Mouse (Mus musculus): ENCODE measurements around the gene Rpl9-ps6. TPM values are rescaled to one million over a fixed set of nuclear protein-coding genes. Genes with fewer than 3 reads are reported as not detected.

The Rpl9-ps6 gene
- 122 and 136 TPM in 2 replicates for polyA plus RNA-seq (2015; fragmentation: Nextera tagmentation; extraction: Ambion mirVana)

DNA sequence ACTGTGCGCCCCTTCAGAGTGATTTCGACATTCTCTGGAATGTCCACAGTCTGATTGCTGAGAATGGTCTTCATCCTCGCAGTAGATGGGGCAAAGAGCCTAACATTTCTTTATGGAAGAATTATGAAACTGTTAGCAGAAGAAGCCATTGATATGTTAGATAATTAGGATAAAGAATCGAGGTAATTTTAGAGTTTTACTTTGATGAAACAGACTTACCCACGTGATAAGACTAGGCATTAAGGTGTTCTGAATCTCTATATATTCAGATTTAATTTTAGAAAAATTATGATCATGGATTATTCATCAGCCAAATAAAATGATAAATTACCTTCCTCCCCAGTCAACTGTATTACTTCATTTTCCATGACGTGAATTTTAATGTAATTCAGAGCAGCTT, at the start of gene Rpl9-ps6:
Gene Rpl9-ps6, minus strand, starts transcription at position 101 of the 400 bp plus-strand sequence.
- no peak within 1 kb of the TSS for H3K27ac ChIP-seq
- no peaks in the 10 kb centered on the region for H3K27me3 ChIP-seq
- H3K4me2 ChIP-seq (replicated peaks) = no peak within 1 kb of the TSS
- no peaks in the 10 kb centered on the region for H3K9me3 ChIP-seq
- WGBS = 86% methylated on average over 6 of the region's 6 CpGs
- ATAC-seq (ENCODE audit: low FRiP score, low read depth) = no peak
- no peaks in the 10 kb centered on the region for H3K36me3 ChIP-seq
- H3K9ac ChIP-seq = no peak within 1 kb of the TSS
- H3K4me1 ChIP-seq = no peaks in the 10 kb centered on the region
- no peak within 1 kb of the TSS for H3K4me3 ChIP-seq

GRCm38 (mm10) chr19:32512518-32512917, 46.1 kb upstream of the Rpl9-ps6 start:
- 0 out of 2 replicates have a peak, but pooled peaks cover 4% of the 10 kb centered on the region for H3K9me3 ChIP-seq
- no peak overlapping the region for H3K9ac ChIP-seq
- peaks cover 74% of the 10 kb centered on the region for H3K36me3 ChIP-seq
- no peak overlapping the region for H3K27ac ChIP-seq
- no peaks in the 10 kb centered on the region for H3K27me3 ChIP-seq
- H3K4me2 ChIP-seq (replicated peaks) = no peak overlapping the region
- H3K4me3 ChIP-seq = no peak overlapping the region
- 44% methylated on average over 1 of the region's 1 CpGs for WGBS
- no peak for ATAC-seq (ENCODE audit: low FRiP score, low read depth)
- H3K4me1 ChIP-seq = no peaks in the 10 kb centered on the region; the same call in 1 of the 2 replicates

DNA sequence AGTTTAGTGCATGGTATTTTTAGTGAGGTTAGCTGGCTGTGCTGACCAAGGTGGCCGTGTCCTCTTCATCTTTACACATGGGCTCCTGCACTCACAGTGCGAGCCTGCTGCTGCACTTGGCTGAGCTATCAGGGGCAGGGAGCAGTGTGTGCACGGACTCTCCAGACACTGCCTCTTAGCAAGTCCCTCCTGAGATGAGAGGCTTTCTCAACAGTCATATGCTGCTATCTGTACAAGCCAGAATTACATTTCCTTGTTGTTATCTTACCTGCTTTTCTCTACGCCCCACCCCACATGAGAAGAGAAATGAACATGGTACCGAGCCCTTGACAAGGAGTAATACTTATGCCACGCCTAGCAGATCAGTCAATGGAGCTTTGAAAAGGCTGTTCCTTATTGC, 44.6 kb upstream of the Rpl9-ps6 start:
- Histone ChIP-seq H3K9ac (no peak overlapping the region), H3K4me3 (no peak overlapping the region), H3K27ac (no peak overlapping the region), H3K27me3 (no peaks in the 10 kb centered on the region), H3K4me2 (replicated peaks) (no peak overlapping the region), H3K4me1 (peaks cover 4% of the 10 kb centered on the region; the same call in 1 of the 2 replicates), H3K9me3 (0 out of 2 replicates have a peak, but pooled peaks cover 4% of the 10 kb centered on the region), H3K36me3 (peaks cover 68% of the 10 kb centered on the region)
- WGBS = 92% methylated on average over 6 of the region's 6 CpGs
- ATAC-seq (ENCODE audit: low FRiP score, low read depth) = no peak

- H3K27me3 ChIP-seq = no peaks in the 10 kb centered on the region
- H3K36me3 ChIP-seq = peaks cover 69% of the 10 kb centered on the region
- WGBS = 51% methylated on average over 3 of the region's 3 CpGs
- no peak overlapping the region for H3K9ac ChIP-seq
- no peak overlapping the region for H3K4me2 ChIP-seq (replicated peaks)
- no peak overlapping the region for H3K27ac ChIP-seq
- 0 out of 2 replicates have a peak, but pooled peaks cover 4% of the 10 kb centered on the region for H3K9me3 ChIP-seq
- no peak for ATAC-seq (ENCODE audit: low FRiP score, low read depth)
- H3K4me1 ChIP-seq = peaks cover 4% of the 10 kb centered on the region; the same call in 1 of the 2 replicates
- H3K4me3 ChIP-seq = no peak overlapping the region
These were observed 43.9 kb upstream of the Rpl9-ps6 start for GRCm38 (mm10) chr19:32510267-32510666.

DNA sequence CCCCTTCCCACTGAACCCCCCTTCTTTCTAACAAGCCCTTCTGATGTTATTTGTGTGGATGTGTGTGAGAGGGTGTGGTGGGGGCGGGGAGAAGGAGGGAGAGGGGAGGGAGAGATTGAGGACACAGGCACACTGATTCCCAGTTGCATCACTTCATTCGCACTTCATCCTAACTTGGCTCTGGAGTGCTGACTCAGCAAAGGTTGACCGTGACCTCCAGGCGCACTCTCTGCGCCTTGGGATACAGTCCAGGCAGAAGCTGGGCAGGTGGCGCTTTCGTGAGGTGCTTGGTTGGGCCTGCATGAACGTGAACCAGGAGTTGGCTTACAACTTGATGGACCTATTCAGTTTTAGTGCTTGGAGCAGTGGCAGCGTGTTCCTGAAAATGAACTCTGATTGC, 41.1 kb upstream of the Rpl9-ps6 start:
- H3K4me3 ChIP-seq = no peak overlapping the region
- H3K4me1 ChIP-seq = peaks cover 4% of the 10 kb centered on the region; the same call in 1 of the 2 replicates
- H3K9ac ChIP-seq = no peak overlapping the region
- 89% methylated on average over 9 of the region's 9 CpGs for WGBS
- H3K4me2 ChIP-seq (replicated peaks) = no peak overlapping the region
- H3K9me3 ChIP-seq = 0 out of 2 replicates have a peak, but pooled peaks cover 4% of the 10 kb centered on the region
- no peak for ATAC-seq (ENCODE audit: low FRiP score, low read depth)
- H3K27me3 ChIP-seq = no peaks in the 10 kb centered on the region
- H3K27ac ChIP-seq = no peak overlapping the region
- peaks cover 53% of the 10 kb centered on the region for H3K36me3 ChIP-seq

- Histone ChIP-seq H3K4me1 (peaks cover 4% of the 10 kb centered on the region; the same call in 1 of the 2 replicates), H3K4me3 (no peak overlapping the region), H3K9ac (no peak overlapping the region), H3K36me3 (peaks cover 51% of the 10 kb centered on the region), H3K4me2 (replicated peaks) (no peak overlapping the region), H3K27me3 (no peaks in the 10 kb centered on the region), H3K27ac (no peak overlapping the region), H3K9me3 (0 out of 2 replicates have a peak, but pooled peaks cover 3% of the 10 kb centered on the region)
- WGBS = 85% methylated on average over 6 of the region's 6 CpGs
- 0 out of 2 replicates have a peak, but pooled peaks have one; percentile 24 for ATAC-seq (ENCODE audit: low FRiP score, low read depth)
These were observed 40.7 kb upstream of the Rpl9-ps6 start for GRCm38 (mm10) chr19:32507100-32507499.

GRCm38 (mm10) chr19:32506514-32506913, 40.1 kb upstream of the Rpl9-ps6 start:
- Histone ChIP-seq H3K9ac (no peak overlapping the region), H3K36me3 (peaks cover 48% of the 10 kb centered on the region), H3K27me3 (no peaks in the 10 kb centered on the region), H3K27ac (no peak overlapping the region), H3K4me1 (peaks cover 4% of the 10 kb centered on the region; the same call in 1 of the 2 replicates), H3K4me2 (replicated peaks) (no peak overlapping the region), H3K4me3 (no peak overlapping the region), H3K9me3 (no peaks in the 10 kb centered on the region)
- WGBS = 85% methylated on average over 5 of the region's 5 CpGs
- ATAC-seq (ENCODE audit: low FRiP score, low read depth) = no peak

DNA sequence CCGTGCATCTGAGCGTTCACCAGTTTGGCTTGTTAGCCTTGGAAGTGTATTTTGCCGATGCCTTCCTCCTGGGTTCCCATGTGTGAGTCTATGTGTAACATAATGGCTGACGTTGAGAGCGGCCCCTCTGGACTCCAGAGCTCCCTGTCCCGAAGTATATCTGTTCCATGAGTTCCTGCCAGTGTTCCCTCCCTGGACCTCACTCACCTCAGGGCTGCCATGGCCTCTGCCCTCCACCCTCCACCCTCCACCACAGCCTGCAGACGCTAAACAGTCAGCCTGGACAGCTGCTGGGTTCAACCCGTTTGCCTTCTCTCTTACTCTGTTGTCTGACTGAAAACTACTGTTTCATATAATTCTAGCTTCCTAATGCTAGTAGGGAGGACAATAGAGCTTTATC, 39.7 kb upstream of the Rpl9-ps6 start:
- no peak overlapping the region for H3K4me3 ChIP-seq
- no peak for ATAC-seq (ENCODE audit: low FRiP score, low read depth)
- peaks cover 48% of the 10 kb centered on the region for H3K36me3 ChIP-seq
- H3K4me2 ChIP-seq (replicated peaks) = no peak overlapping the region
- no peaks in the 10 kb centered on the region for H3K27me3 ChIP-seq
- no peak overlapping the region for H3K27ac ChIP-seq
- WGBS = 87% methylated on average over 8 of the region's 8 CpGs
- peaks cover 4% of the 10 kb centered on the region; the same call in 1 of the 2 replicates for H3K4me1 ChIP-seq
- no peaks in the 10 kb centered on the region for H3K9me3 ChIP-seq
- H3K9ac ChIP-seq = no peak overlapping the region

- no peak for ATAC-seq (ENCODE audit: low FRiP score, low read depth)
- Histone ChIP-seq H3K27me3 (no peaks in the 10 kb centered on the region), H3K36me3 (peaks cover 52% of the 10 kb centered on the region)
These were observed 35.0 kb upstream of the Rpl9-ps6 start for GRCm38 (mm10) chr19:32501414-32501813.

DNA sequence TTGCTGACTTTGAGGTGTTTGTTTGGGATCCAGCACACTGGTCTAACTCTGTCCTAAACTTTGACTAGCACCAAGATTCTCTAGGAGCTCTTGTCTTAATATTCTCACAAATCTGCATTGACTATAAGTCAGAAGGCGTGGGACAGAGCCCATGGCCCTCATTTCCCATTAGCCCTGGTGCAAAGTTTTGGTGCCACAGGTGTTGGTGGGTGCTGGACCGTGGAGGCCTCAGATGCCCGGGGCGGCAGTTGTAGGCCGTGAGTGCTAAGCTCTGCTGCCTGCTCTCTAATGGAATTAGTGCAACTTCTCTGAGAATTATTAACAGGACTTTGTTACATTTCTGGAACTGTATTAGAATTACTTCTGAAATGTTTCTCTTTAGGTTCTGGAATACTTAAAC, 31.6 kb upstream of the Rpl9-ps6 start:
- 97% methylated on average over 5 of the region's 5 CpGs for WGBS
- Histone ChIP-seq H3K9ac (no peak overlapping the region), H3K27ac (no peak overlapping the region), H3K27me3 (no peaks in the 10 kb centered on the region), H3K4me1 (no peaks in the 10 kb centered on the region), H3K4me3 (no peak overlapping the region), H3K4me2 (replicated peaks) (no peak overlapping the region), H3K36me3 (peaks cover 63% of the 10 kb centered on the region), H3K9me3 (no peaks in the 10 kb centered on the region)
- no peak for ATAC-seq (ENCODE audit: low FRiP score, low read depth)

More at GRCm38 (mm10) chr19:32501414-32501813, 35.0 kb upstream of the Rpl9-ps6 start:
- Histone ChIP-seq H3K27ac (no peak overlapping the region), H3K9ac (no peak overlapping the region), H3K4me2 (replicated peaks) (no peak overlapping the region), H3K9me3 (no peaks in the 10 kb centered on the region), H3K4me1 (no peaks in the 10 kb centered on the region), H3K4me3 (no peak overlapping the region)
- WGBS = 69% methylated on average over 6 of the region's 6 CpGs

- Histone ChIP-seq H3K9me3 (no peaks in the 10 kb centered on the region), H3K36me3 (peaks cover 68% of the 10 kb centered on the region), H3K4me3 (no peak overlapping the region), H3K27ac (no peak overlapping the region), H3K9ac (no peak overlapping the region), H3K27me3 (no peaks in the 10 kb centered on the region), H3K4me2 (replicated peaks) (no peak overlapping the region), H3K4me1 (no peaks in the 10 kb centered on the region)
- no peak for ATAC-seq (ENCODE audit: low FRiP score, low read depth)
- WGBS = 72% methylated on average over 6 of the region's 6 CpGs
These were observed 31.0 kb upstream of the Rpl9-ps6 start for GRCm38 (mm10) chr19:32497411-32497810.

DNA sequence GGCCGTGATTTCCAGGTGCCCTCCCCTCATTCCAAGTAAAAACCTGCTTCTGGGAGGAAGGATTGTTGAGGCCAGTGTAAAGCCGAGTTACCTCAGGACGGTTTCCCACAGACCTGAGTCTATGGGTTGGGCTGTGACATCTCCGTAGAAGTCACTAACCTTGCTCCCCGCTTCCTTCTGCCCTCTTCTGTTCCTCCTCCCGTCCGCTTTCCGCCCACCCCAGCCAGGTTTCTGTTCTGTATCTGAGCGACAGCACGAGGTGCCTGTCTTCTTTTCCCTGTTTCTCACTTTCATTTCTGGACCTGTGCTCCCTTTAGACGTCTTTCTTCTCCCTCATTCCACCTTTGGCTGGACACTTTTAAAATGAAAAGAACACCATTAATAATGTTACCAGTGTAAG, 28.7 kb upstream of the Rpl9-ps6 start:
- 88% methylated on average over 11 of the region's 11 CpGs for WGBS

DNA sequence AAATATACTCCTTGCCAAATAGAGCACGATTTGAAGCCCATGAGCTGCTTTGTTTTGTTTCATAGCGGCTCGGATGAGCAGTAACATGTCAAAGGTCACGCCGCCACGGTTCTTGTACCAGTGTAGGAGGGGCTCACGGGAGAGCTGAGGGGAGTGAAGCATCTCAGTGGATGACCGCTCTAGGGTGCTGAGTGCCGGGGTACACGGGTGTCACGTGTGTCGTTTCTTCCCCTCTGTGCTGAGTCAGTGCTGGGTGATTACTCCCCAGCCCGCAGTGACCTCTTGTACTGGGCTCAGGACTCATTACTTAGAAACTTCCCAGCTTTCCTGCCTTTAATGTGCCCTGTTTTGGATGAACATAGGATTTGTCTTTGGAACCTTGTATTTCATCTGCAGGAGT, 28.2 kb upstream of the Rpl9-ps6 start:
- Histone ChIP-seq H3K36me3 (peaks cover 69% of the 10 kb centered on the region), H3K4me1 (no peaks in the 10 kb centered on the region)
- WGBS = 92% methylated on average over 13 of the region's 13 CpGs

More for the DNA sequence above, 28.7 kb upstream of the Rpl9-ps6 start:
- H3K9me3 ChIP-seq = no peaks in the 10 kb centered on the region
- no peak overlapping the region for H3K27ac ChIP-seq
- H3K4me1 ChIP-seq = no peaks in the 10 kb centered on the region
- H3K36me3 ChIP-seq = peaks cover 69% of the 10 kb centered on the region
- ATAC-seq (ENCODE audit: low FRiP score, low read depth) = no peak
- no peak overlapping the region for H3K4me2 ChIP-seq (replicated peaks)
- H3K27me3 ChIP-seq = no peaks in the 10 kb centered on the region
- H3K9ac ChIP-seq = no peak overlapping the region
- H3K4me3 ChIP-seq = no peak overlapping the region

More for the DNA sequence above, 28.2 kb upstream of the Rpl9-ps6 start:
- no peak overlapping the region for H3K4me2 ChIP-seq (replicated peaks)
- no peaks in the 10 kb centered on the region for H3K27me3 ChIP-seq
- H3K9ac ChIP-seq = no peak overlapping the region
- no peaks in the 10 kb centered on the region for H3K9me3 ChIP-seq
- no peak overlapping the region for H3K4me3 ChIP-seq
- ATAC-seq (ENCODE audit: low FRiP score, low read depth) = no peak
- no peak overlapping the region for H3K27ac ChIP-seq
